Mouse (Mus musculus): ENCODE data around the gene Nfkbie. TPM values are rescaled to one million over a fixed set of nuclear protein-coding genes. Genes with fewer than 3 reads are reported as not detected.

The Nfkbie gene
- 4.0 and 4.4 TPM in 2 replicates for polyA plus RNA-seq (2015; fragmentation: Nextera tagmentation; extraction: Ambion mirVana)

DNA sequence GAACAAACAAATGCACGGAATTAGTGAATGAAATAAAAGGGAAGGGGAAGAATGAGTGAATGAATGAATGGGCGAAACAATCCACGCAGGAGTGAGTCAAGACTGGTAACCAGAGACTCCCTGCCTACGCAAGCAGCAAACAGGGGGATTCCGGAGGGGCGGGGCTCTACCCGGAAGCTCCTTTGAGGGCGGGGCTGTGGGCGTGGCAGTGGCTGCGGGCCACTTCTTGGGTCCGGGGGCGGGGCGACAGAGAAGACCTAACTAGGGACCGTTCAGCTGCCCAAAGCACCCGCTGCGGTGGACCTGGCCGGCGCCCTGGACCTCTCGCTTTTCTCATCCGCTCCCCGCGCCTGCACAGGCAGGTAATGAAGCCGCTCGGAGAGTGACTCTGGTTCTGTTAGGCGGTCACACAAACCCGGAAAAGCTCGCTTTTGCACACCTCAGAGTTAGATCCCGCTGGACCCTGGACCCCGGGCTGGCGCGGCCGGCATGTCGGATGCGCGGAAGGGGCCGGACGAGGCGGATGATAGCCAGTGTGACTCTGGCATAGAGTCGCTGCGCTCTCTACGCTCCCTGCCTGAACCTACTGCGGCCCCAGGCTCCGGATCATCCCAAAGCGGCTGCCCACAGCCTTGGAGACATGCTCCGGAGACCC is at the start of gene Nfkbie:
Gene Nfkbie, plus strand, starts transcription at position 252 of the 655 bp plus-strand sequence.

DNA sequence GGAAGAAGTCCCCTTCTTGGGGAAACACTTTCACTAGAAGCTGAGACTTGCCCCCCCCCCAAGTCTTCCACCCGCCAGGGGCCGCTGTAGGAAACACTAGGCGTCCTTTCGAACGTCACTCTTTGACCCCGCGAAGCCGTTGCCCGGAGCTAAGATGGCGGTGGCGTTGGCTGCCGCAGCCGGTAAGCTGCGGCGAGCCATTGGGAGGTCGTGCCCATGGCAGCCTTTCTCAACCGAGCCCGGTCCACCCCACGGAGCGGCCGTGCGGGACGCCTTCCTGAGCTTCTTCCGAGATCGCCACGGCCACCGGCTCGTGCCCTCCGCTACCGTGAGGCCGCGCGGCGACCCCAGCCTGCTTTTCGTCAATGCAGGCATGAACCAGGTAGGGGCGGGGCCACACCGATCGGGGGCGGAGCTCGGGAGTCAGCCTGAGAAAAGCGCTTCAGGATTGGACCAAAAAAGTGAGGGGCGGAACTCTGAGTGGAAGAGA is 48.8 kb upstream of the Nfkbie start, which contains the start of gene Aars2:
Gene Aars2, plus strand, starts transcription at position 142 of the 490 bp plus-strand sequence.

DNA sequence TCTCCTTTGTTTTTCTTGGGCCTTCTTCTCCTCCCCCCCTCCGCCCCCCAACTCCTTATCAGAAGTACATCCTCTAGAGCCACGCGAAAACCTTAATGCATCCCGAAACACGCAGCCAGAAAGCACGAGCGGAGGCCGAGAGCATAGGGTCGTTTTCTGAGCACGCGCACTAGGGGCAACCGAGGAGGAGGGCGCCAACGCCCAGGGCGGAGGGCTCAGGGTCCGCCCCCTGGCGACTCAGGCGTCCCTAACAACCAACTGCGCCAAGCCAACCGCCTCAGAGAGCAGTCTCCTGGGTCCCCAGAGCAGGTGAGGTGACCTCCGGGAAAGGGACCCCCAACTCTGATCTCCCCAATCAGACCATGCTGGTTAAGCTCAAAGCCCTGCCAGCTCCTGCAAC is 32.2 kb upstream of the Nfkbie start, which contains the start of gene Tcte1:
Gene Tcte1, plus strand, starts transcription at position 172 of the 400 bp plus-strand sequence.

DNA sequence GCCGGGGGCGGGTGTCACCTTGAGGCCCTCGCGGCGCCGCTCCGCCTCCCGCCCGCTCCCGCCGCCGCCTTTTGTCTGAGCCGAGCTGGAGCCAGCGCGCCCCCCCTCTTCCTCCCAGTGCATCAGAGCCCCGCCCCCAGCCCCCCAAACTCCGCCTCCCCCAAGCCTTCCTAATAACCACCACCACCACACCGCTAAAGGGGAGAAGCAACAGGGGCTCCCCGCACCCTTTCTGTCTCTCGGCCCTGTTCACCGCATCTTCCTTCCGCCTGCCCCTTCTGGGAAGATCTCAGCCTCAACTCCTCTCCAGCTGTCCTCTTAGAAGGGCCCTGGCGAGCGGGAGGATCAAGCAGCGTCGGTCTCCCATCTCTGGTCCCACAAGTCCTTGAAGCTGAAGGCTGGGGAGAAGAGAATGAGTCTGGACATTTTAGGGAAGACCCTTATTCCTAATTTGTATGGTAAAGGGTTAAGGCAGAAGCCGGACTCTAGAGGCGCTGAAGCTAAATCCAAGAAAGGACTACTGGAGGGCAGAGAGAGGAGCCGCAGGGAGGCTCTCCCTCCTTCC is 5.8 kb upstream of the Nfkbie start, which contains the start of gene Tmem151b:
Gene Tmem151b, minus strand, starts transcription at position 61 of the 565 bp plus-strand sequence.

DNA sequence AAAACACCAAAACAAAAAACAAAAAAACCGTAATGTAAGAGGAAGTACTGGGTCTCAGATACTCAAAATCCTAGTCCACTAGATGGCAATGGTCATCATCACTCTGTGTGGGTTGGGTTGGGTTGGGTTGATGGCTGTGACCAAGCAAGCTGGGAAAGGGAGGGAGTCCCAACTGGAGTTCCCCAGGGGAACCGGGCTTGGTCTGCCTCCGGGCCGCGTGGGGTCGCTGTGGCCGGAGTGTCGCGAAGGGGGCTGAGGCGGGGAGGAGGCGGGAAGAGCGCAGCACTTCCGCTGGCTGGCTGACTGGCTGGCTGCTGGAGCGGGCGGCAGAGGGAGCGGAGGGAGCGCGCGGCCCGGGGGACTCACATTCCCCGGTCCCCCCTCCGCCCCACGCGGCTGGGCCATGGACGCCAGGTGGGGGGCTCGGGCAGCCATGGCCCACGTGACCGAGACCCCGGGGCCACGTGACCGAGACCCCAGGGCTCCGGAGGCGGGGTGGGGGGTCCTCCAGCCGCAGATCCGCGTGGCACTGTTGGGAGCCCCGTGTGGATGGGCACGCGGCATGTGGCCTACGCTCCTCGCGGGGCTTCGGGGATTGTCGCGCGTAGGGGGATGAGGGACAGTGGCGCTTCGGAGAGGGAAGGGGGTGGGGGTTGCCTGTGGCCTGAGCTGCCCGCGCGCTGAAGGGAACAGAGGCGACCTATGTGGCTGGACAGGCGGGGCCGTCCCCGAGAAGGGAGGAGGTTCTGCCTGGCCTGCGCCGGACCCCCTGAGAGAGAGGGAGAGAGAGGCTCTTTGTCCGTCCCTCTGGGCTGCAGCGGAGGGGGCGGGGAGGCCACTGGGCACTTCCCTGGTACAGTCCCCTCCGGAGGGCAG is 8.4 kb downstream of the Nfkbie start, which contains the start of gene Slc35b2:
Gene Slc35b2, plus strand, starts transcription at position 220 of the 876 bp plus-strand sequence.

DNA sequence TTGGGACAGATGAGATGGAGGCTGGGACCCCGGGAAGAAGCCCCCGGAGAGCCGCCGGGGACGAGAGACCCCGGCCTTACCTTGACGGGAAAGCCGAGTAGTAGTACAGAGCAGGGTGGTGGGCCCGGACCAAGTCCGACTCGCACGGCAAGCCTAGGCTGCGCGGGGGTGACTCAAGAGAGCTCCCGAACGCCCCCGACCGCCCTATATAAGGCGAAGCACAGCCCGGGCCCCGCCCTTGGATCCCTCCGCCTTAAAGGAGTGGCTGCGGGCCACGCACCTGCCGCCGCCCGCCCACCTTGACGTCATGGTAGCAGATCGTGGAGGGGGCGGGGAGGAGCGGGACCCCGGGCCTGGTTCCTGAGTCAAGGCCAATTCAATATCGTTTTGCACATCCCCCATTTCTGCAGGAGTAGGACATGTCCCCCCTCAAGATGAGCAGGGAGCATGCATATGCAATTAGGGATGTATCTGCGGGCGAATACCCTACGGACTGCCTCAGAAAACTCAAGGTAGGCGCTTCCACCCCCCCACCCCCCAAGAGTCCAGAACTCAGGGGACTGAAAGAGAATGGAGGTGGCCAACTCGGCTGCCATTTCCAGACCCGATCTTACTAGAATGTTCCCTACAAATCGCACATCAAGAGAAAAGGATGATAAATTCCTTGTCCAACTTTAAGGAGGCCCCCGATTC is 17.7 kb downstream of the Nfkbie start, which contains the start of gene Hsp90ab1:
Gene Hsp90ab1, minus strand, starts transcription at position 185 of the 693 bp plus-strand sequence.

DNA sequence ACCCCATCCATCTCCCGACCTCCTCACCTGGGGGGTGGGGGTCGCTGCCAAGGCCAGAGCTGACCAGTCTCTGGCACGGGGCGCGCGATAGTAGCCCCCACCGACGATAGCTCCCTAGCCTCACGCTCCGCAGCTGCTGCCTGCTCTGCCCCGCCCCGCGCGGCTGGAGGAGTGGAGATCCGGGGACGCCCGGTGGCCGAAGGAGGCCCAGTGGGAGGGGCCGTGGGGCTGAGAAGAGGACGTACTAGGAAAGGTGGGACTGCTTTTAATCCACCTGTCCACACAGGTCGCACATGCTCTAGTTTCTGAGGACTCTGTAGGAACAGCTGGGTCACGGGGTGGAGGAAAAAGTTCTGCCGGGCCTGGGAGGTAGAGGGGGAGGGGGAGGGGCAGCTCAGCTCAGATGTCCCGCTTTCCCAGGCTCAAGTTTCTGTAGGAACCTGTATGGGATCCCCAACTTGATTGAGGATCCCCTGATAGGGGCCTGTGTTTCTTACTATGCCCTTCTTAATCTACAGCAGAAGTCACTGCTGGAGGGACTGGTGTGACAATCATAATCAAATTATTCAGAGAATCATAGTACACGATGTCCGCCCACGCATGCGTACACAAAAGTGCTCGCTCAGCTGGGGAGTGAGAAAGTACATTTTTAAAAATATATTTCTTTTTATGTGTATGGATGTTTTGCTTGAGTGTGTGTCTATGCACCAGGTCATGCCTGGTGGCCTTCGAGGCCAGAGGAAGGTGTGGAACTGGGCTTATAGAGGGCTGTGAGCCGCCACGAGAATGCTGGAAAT is 44.1 kb downstream of the Nfkbie start, which contains the start of gene Slc29a1:
Gene Slc29a1, minus strand, starts transcription at position 161 of the 797 bp plus-strand sequence.

DNA sequence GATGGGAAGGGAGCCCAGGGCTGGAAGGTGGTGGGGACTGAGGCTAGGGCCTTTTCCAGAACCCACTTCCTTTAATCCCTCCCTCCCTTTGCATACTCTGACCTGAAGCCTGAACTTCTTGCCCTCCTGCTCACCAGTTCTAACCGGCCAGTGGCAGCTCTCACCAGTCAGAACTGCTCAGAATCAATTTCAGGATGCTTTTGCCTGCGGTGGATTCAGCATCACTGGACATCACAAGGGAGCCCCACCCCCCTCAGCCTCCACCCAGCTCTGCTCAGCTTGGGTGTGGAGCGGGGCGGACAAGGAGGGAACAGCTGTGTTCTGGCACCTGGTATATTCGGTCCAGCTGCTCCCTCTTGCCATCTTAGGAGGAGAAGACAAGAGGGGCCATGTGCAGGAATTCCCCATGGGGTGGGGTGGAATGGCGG is 46.4 kb downstream of the Nfkbie start, which contains the start of gene Mymx:
Gene Mymx, minus strand, starts transcription at position 226 of the 428 bp plus-strand sequence.

Other genes with a start within 250 kb of the Nfkbie start
- 50.7 and 51.1 TPM in 2 replicates for gene Cdc5l, start 122.0 kb upstream of the Nfkbie start, polyA plus RNA-seq (2015; fragmentation: Nextera tagmentation; extraction: Ambion mirVana)
- gene Spats1, start 80.3 kb upstream of the Nfkbie start, polyA plus RNA-seq (2015; fragmentation: Nextera tagmentation; extraction: Ambion mirVana), result 3.4 and 3.6 TPM in 2 replicates
- 13.2 and 15.3 TPM in 2 replicates for gene Aars2, start 48.9 kb upstream of the Nfkbie start, polyA plus RNA-seq (2015; fragmentation: Nextera tagmentation; extraction: Ambion mirVana)
- 3.4 and 5.1 TPM in 2 replicates for gene Tcte1, start 32.3 kb upstream of the Nfkbie start, polyA plus RNA-seq (2015; fragmentation: Nextera tagmentation; extraction: Ambion mirVana)
- 20.9 and 21.1 TPM in 2 replicates for gene Tmem151b, start 6.0 kb upstream of the Nfkbie start, polyA plus RNA-seq (2015; fragmentation: Nextera tagmentation; extraction: Ambion mirVana)
- gene Slc35b2, start 8.2 kb downstream of the Nfkbie start, polyA plus RNA-seq (2015; fragmentation: Nextera tagmentation; extraction: Ambion mirVana), result 89.0 and 94.0 TPM in 2 replicates
- gene Hsp90ab1, start 17.6 kb downstream of the Nfkbie start, polyA plus RNA-seq (2015; fragmentation: Nextera tagmentation; extraction: Ambion mirVana), result 1,341 and 1,373 TPM in 2 replicates
- 34.0 and 38.0 TPM in 2 replicates for gene Slc29a1, start 43.9 kb downstream of the Nfkbie start, polyA plus RNA-seq (2015; fragmentation: Nextera tagmentation; extraction: Ambion mirVana)
- not detected in 2 replicates for gene Mymx, start 46.4 kb downstream of the Nfkbie start, polyA plus RNA-seq (2015; fragmentation: Nextera tagmentation; extraction: Ambion mirVana)
- 0.09 and 0.26 TPM in 2 replicates for gene Capn11, start 103.6 kb downstream of the Nfkbie start, polyA plus RNA-seq (2015; fragmentation: Nextera tagmentation; extraction: Ambion mirVana)
- gene Mrpl14, start 130.6 kb downstream of the Nfkbie start, polyA plus RNA-seq (2015; fragmentation: Nextera tagmentation; extraction: Ambion mirVana), result 144 and 145 TPM in 2 replicates
- gene Tmem63b, start 131.2 kb downstream of the Nfkbie start, polyA plus RNA-seq (2015; fragmentation: Nextera tagmentation; extraction: Ambion mirVana), result 121 and 132 TPM in 2 replicates
- gene 1600014C23Rik, start 178.1 kb downstream of the Nfkbie start, polyA plus RNA-seq (2015; fragmentation: Nextera tagmentation; extraction: Ambion mirVana), result 0.44 TPM in 1 of 2 replicates, not detected in the other